Mouse (Mus musculus) liver, embryonic 14.5 days (tissue): ENCODE results near the gene Abraxas1.

Experiments used
- CTCF ChIP-seq: IDR thresholded peaks from 2 replicates; pipeline ENCODE4 v1.5.1; 2016; ENCODE audit warnings: antibody characterized with exemption, low read depth, control low read depth
- EP300 ChIP-seq: IDR thresholded peaks from 2 replicates; pipeline ENCODE4 v1.6.1; 2016; ENCODE audit warnings: antibody characterized with exemption, low read depth

GRCm38 (mm10) chr5:100825975-100826374 lies 5.2 kb upstream of the Abraxas1 start:
- TF ChIP-seq CTCF (peak; percentile 43; the same call in 1 of the 2 replicates), EP300 (no peak)
